Mouse (Mus musculus) spleen, adult 2 months (tissue): ENCODE results near the gene Cyp27b1.

Experiments used
- CTCF ChIP-seq: fragments of 200-500 bp; IDR thresholded peaks from 2 replicates; pipeline ENCODE4 v1.5.1; 2011; ENCODE audit warnings: mild to moderate bottlenecking, inconsistent platforms; ENCODE audit not compliant: insufficient read depth, insufficient read length, insufficient replicate concordance; ENCODE audit errors: extremely low read depth
- POLR2A ChIP-seq: fragments of 200-500 bp; IDR thresholded peaks from 2 replicates; pipeline ENCODE4 v1.6.1; 2011; ENCODE audit warnings: low read depth, low read length, inconsistent platforms

DNA sequence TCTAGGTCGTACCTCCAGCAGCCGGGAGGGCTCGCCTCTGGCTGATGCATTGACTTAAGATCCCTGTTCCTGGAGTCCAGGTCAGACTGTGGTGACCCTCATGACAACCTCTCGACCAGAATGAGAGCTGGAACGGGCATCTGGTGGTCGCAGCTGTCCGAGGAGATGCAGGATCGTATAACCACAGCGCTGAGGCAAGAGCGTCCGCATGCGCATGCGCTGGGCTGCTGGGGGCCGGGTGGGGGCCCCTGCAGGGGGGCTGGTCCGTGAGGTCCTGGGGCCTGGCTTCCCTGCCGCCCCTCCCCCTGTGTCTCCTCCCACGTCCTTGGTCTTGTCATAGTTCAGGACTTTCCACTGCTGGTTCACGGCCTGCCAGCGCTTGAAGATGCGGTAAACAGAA is 8.4 kb downstream of the Cyp27b1 start:
- TF ChIP-seq POLR2A (no peak), CTCF (no peak)
